Mouse (Mus musculus): Measurements from ENCODE around the gene Gpr137. TPM values are rescaled to one million over a fixed set of nuclear protein-coding genes. Genes with fewer than 3 reads are reported as not detected.

The Gpr137 gene
- polyA plus RNA-seq, 1 experiment: 97.8 TPM

GRCm38 (mm10) chr19:6956461-6956860, 14.2 kb upstream of the Gpr137 start:
- H3K27me3 ChIP-seq (ENCODE audit: control insufficient read depth, insufficient read depth, low read length): no peaks in the 10 kb centered on the region
- H3K4me1 ChIP-seq (ENCODE audit: control insufficient read depth, insufficient read depth, insufficient read length, low read length): peaks cover 28% of the 10 kb centered on the region
- H3K27ac ChIP-seq (ENCODE audit: insufficient read depth, low read depth, low read length): no peak overlapping the region
- no peak for TF ChIP-seq POLR2A (IDR thresholded peaks at IDR 0.05; ENCODE audit: low read depth, low read length)
- no peak for TF ChIP-seq CTCF (IDR thresholded peaks at IDR 0.05; ENCODE audit: extremely low read depth, insufficient read length, insufficient replicate concordance, low read depth, low read length)
- WGBS: 85% methylated on average over 10 of the region's 10 CpGs
- H3K4me3 ChIP-seq (ENCODE audit: low read depth, low read length): no peak overlapping the region
- peaks cover 88% of the 10 kb centered on the region for H3K36me3 ChIP-seq (ENCODE audit: control insufficient read depth, insufficient read depth, low read length)

GRCm38 (mm10) chr19:6955424-6955823, 13.1 kb upstream of the Gpr137 start:
- TF ChIP-seq CTCF (IDR thresholded peaks at IDR 0.05; ENCODE audit: extremely low read depth, insufficient read length, insufficient replicate concordance, low read depth, low read length) (no peak), POLR2A (IDR thresholded peaks at IDR 0.05; ENCODE audit: low read depth, low read length) (no peak)
- WGBS: 71% methylated on average over 7 of the region's 7 CpGs
- no peak overlapping the region for H3K27ac ChIP-seq (ENCODE audit: insufficient read depth, low read depth, low read length)
- peaks cover 81% of the 10 kb centered on the region for H3K36me3 ChIP-seq (ENCODE audit: control insufficient read depth, insufficient read depth, low read length)
- H3K4me1 ChIP-seq (ENCODE audit: control insufficient read depth, insufficient read depth, insufficient read length, low read length): peaks cover 29% of the 10 kb centered on the region
- no peak overlapping the region for H3K4me3 ChIP-seq (ENCODE audit: low read depth, low read length)
- H3K27me3 ChIP-seq (ENCODE audit: control insufficient read depth, insufficient read depth, low read length): no peaks in the 10 kb centered on the region

- Histone ChIP-seq H3K4me3 (ENCODE audit: low read depth, low read length) (no peak overlapping the region), H3K36me3 (ENCODE audit: control insufficient read depth, insufficient read depth, low read length) (peaks cover 67% of the 10 kb centered on the region), H3K27ac (ENCODE audit: insufficient read depth, low read depth, low read length) (peak overlapping the region; percentile 8; the same call in 1 of the 2 replicates), H3K4me1 (ENCODE audit: control insufficient read depth, insufficient read depth, insufficient read length, low read length) (peaks cover 40% of the 10 kb centered on the region), H3K27me3 (ENCODE audit: control insufficient read depth, insufficient read depth, low read length) (no peaks in the 10 kb centered on the region)
- TF ChIP-seq CTCF (IDR thresholded peaks at IDR 0.05; ENCODE audit: extremely low read depth, insufficient read length, insufficient replicate concordance, low read depth, low read length) (peak; percentile 50; the same call in 1 of the 2 replicates), POLR2A (IDR thresholded peaks at IDR 0.05; ENCODE audit: low read depth, low read length) (no peak)
- 21% methylated on average over 9 of the region's 9 CpGs for WGBS
Measured at GRCm38 (mm10) chr19:6954046-6954445, 11.8 kb upstream of the Gpr137 start.

GRCm38 (mm10) chr19:6952712-6953037, 10.4 kb upstream of the Gpr137 start:
- Histone ChIP-seq H3K27ac (ENCODE audit: insufficient read depth, low read depth, low read length) (peak overlapping the region; percentile 94), H3K4me1 (ENCODE audit: control insufficient read depth, insufficient read depth, insufficient read length, low read length) (peaks cover 46% of the 10 kb centered on the region), H3K4me3 (ENCODE audit: low read depth, low read length) (peak overlapping the region; percentile 70), H3K27me3 (ENCODE audit: control insufficient read depth, insufficient read depth, low read length) (no peaks in the 10 kb centered on the region), H3K36me3 (ENCODE audit: control insufficient read depth, insufficient read depth, low read length) (peaks cover 53% of the 10 kb centered on the region)
- TF ChIP-seq CTCF (IDR thresholded peaks at IDR 0.05; ENCODE audit: extremely low read depth, insufficient read length, insufficient replicate concordance, low read depth, low read length) (no peak), POLR2A (IDR thresholded peaks at IDR 0.05; ENCODE audit: low read depth, low read length) (no peak)
- WGBS: 4% methylated on average over 3 of the region's 3 CpGs

- Histone ChIP-seq H3K27me3 (ENCODE audit: control insufficient read depth, insufficient read depth, low read length) (no peaks in the 10 kb centered on the region), H3K36me3 (ENCODE audit: control insufficient read depth, insufficient read depth, low read length) (peaks cover 48% of the 10 kb centered on the region), H3K4me3 (ENCODE audit: low read depth, low read length) (peak overlapping the region; percentile 70), H3K4me1 (ENCODE audit: control insufficient read depth, insufficient read depth, insufficient read length, low read length) (peaks cover 47% of the 10 kb centered on the region), H3K27ac (ENCODE audit: insufficient read depth, low read depth, low read length) (peak overlapping the region; percentile 94)
- no peak for TF ChIP-seq CTCF (IDR thresholded peaks at IDR 0.05; ENCODE audit: extremely low read depth, insufficient read length, insufficient replicate concordance, low read depth, low read length)
- no peak; the same call in 1 of the 2 replicates for TF ChIP-seq POLR2A (IDR thresholded peaks at IDR 0.05; ENCODE audit: low read depth, low read length)
- 3% methylated on average over 31 of the region's 31 CpGs for WGBS
Measured at GRCm38 (mm10) chr19:6951994-6952711, 9.9 kb upstream of the Gpr137 start.

GRCm38 (mm10) chr19:6951381-6951968, 9.2 kb upstream of the Gpr137 start:
- peak overlapping the region; percentile 70 for H3K4me3 ChIP-seq (ENCODE audit: low read depth, low read length)
- 1% methylated on average over 35 of the region's 35 CpGs for WGBS
- H3K36me3 ChIP-seq (ENCODE audit: control insufficient read depth, insufficient read depth, low read length): peaks cover 41% of the 10 kb centered on the region
- TF ChIP-seq CTCF (IDR thresholded peaks at IDR 0.05; ENCODE audit: extremely low read depth, insufficient read length, insufficient replicate concordance, low read depth, low read length): peak; percentile 17; the same call in 1 of the 2 replicates
- no peak; the same call in none of the 2 replicates for TF ChIP-seq POLR2A (IDR thresholded peaks at IDR 0.05; ENCODE audit: low read depth, low read length)
- no peaks in the 10 kb centered on the region for H3K27me3 ChIP-seq (ENCODE audit: control insufficient read depth, insufficient read depth, low read length)
- peaks cover 50% of the 10 kb centered on the region for H3K4me1 ChIP-seq (ENCODE audit: control insufficient read depth, insufficient read depth, insufficient read length, low read length)
- H3K27ac ChIP-seq (ENCODE audit: insufficient read depth, low read depth, low read length): peak overlapping the region; percentile 94

GRCm38 (mm10) chr19:6950613-6951153, 8.4 kb upstream of the Gpr137 start:
- H3K4me3 ChIP-seq (ENCODE audit: low read depth, low read length): peak overlapping the region; percentile 70
- no peak for TF ChIP-seq CTCF (IDR thresholded peaks at IDR 0.05; ENCODE audit: extremely low read depth, insufficient read length, insufficient replicate concordance, low read depth, low read length)
- peak; percentile 34; the same call in 1 of the 2 replicates for TF ChIP-seq POLR2A (IDR thresholded peaks at IDR 0.05; ENCODE audit: low read depth, low read length)
- H3K27ac ChIP-seq (ENCODE audit: insufficient read depth, low read depth, low read length): peak overlapping the region; percentile 94
- 1% methylated on average over 28 of the region's 28 CpGs for WGBS
- H3K4me1 ChIP-seq (ENCODE audit: control insufficient read depth, insufficient read depth, insufficient read length, low read length): peaks cover 47% of the 10 kb centered on the region
- no peaks in the 10 kb centered on the region for H3K27me3 ChIP-seq (ENCODE audit: control insufficient read depth, insufficient read depth, low read length)
- peaks cover 33% of the 10 kb centered on the region for H3K36me3 ChIP-seq (ENCODE audit: control insufficient read depth, insufficient read depth, low read length)
